Mouse (Mus musculus): ENCODE data around the gene Fam129c.

DNA sequence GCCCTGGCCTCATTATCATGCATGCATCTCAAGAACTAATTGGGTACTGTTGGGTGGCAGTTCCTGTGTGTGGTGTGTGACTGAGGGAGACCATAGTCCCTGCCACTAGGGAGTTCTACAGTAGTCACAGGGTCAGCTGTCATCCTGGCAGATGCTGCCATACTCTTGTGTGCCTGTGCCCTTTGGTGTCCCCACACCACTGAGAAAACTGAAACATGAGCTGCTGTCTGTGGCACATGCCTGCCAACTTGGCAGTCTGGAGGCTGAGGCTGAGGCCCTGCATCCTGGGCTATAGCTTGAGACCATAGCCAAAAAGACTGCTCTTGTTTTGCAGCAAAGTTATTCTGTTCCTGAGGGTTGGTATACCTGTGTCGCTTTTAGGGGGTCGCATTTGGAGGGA, 22.3 kb downstream of the Fam129c start:
- no peak for TF ChIP-seq CTCF (IDR thresholded peaks at IDR 0.05; ENCODE audit: control insufficient read depth, insufficient read depth, insufficient read length)
- no peak for TF ChIP-seq USF1 (IDR thresholded peaks at IDR 0.05; ENCODE audit: low read depth)
- no peak for TF ChIP-seq CEBPB (IDR thresholded peaks at IDR 0.05; ENCODE audit: low read depth)
- TF ChIP-seq MYOG (IDR thresholded peaks at IDR 0.05; ENCODE audit: control insufficient read depth, extremely low read depth, insufficient read length) = no peak

All from C2C12 (cell line).